Mouse (Mus musculus): ENCODE results near the gene Inpp5d.

- no peak for TF ChIP-seq POLR2A (IDR thresholded peaks at IDR 0.05; ENCODE audit: control insufficient read depth, low read depth, low read length)
- no peak for TF ChIP-seq CTCF (IDR thresholded peaks at IDR 0.05; ENCODE audit: control insufficient read depth, insufficient read depth, insufficient replicate concordance, low read depth, low read length)
Measured at GRCm38 (mm10) chr1:87605296-87605695, 14.8 kb upstream of the Inpp5d start.
